Mouse (Mus musculus): ENCODE measurements around the gene Mef2b. TPM values are rescaled to one million over a fixed set of nuclear protein-coding genes. Genes with fewer than 3 reads are reported as not detected.

Gene Mef2b
- polyA plus RNA-seq, 1 experiment = 0.16 TPM

DNA sequence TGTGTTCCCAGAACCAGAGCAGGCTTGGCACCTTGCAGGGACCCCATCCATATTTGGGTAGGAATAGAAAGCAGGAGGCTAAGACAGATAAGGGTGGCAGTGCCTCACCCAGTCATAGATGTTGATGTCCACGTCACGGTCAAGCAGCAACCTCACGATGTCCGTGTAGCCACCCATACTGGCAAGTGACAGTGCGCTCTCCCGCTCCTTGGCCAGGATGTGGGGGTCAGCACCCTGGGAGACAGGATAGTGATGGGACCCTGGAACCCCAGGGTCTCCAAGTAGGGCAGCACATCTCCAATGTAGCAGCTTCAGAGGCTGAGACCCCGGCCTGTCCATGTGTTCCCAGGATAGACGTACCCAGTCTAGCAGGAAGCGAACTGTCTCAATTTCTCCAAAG is 4.6 kb upstream of the Mef2b start:
- Histone ChIP-seq H3K4me1 (ENCODE audit: control insufficient read depth, insufficient read depth, low read length) (peaks cover 10% of the 10 kb centered on the region; the same call in 1 of the 2 replicates), H3K27me3 (replicated peaks; ENCODE audit: control insufficient read depth, insufficient read depth, low read length) (no peaks in the 10 kb centered on the region), H3K27ac (ENCODE audit: insufficient read depth, low read depth, low read length) (no peak overlapping the region), H3K36me3 (ENCODE audit: control insufficient read depth, insufficient read depth, low read length) (no peaks in the 10 kb centered on the region), H3K4me3 (ENCODE audit: insufficient read depth, low read depth, low read length) (no peak overlapping the region)
- no peak for TF ChIP-seq POLR2A (IDR thresholded peaks at IDR 0.05; ENCODE audit: low read depth, low read length)
- no peak for TF ChIP-seq CTCF (conservative IDR thresholded peaks at IDR 0.05; ENCODE audit: insufficient read depth, insufficient read length, low read depth, low read length)
- 87% methylated on average over 9 of the region's 9 CpGs for WGBS
- no peak for DNase-seq

DNA sequence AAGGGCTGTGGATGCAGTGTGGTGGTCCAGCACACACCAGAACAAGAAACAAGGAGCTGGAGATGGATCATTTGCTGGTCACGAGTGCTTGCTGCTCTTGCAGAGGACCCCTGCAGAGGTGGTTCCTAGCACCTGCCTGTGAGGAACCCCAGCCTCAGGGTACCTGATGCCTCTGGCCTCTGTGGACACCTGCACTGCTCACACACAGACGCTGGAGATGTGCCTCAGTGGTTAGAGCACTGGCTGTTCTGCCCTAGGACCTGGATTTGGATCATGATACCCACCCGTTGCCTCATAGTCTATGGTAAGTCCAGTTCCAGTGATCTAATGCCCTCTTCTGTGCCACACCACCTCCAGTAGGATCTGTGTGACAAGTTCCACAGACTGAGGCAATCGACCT is 2.9 kb upstream of the Mef2b start:
- no peak overlapping the region for H3K4me3 ChIP-seq (ENCODE audit: insufficient read depth, low read depth, low read length)
- no peak for DNase-seq
- H3K4me1 ChIP-seq (ENCODE audit: control insufficient read depth, insufficient read depth, low read length) = peaks cover 18% of the 10 kb centered on the region
- TF ChIP-seq CTCF (conservative IDR thresholded peaks at IDR 0.05; ENCODE audit: insufficient read depth, insufficient read length, low read depth, low read length) (no peak), POLR2A (IDR thresholded peaks at IDR 0.05; ENCODE audit: low read depth, low read length) (no peak)
- H3K27ac ChIP-seq (ENCODE audit: insufficient read depth, low read depth, low read length) = no peak overlapping the region
- 87% methylated on average over 4 of the region's 4 CpGs for WGBS
- no peaks in the 10 kb centered on the region for H3K36me3 ChIP-seq (ENCODE audit: control insufficient read depth, insufficient read depth, low read length)
- no peaks in the 10 kb centered on the region for H3K27me3 ChIP-seq (replicated peaks; ENCODE audit: control insufficient read depth, insufficient read depth, low read length)

DNA sequence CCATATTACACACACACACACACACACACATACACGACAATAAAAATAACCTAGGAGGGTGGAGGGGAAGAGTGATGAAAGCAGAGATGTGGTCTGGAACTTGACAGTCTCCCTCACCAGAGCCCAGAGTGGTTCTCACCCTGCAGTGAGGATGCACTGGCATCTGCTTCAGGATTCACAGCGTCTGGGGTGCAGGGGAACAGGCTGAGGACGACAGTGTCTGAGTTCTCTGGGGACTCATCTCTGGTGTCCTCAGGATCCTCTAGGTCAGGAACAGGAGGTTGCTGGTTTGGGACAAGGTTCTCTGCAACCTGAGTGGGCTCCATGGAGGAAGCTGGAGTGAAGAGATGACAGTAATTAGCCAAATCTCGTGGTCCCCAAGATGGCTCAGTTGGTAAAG is 1.6 kb upstream of the Mef2b start:
- Histone ChIP-seq H3K4me3 (ENCODE audit: insufficient read depth, low read depth, low read length) (no peak overlapping the region), H3K27me3 (replicated peaks; ENCODE audit: control insufficient read depth, insufficient read depth, low read length) (no peaks in the 10 kb centered on the region), H3K27ac (ENCODE audit: insufficient read depth, low read depth, low read length) (no peak overlapping the region), H3K36me3 (ENCODE audit: control insufficient read depth, insufficient read depth, low read length) (no peaks in the 10 kb centered on the region), H3K4me1 (ENCODE audit: control insufficient read depth, insufficient read depth, low read length) (peaks cover 15% of the 10 kb centered on the region)
- TF ChIP-seq CTCF (conservative IDR thresholded peaks at IDR 0.05; ENCODE audit: insufficient read depth, insufficient read length, low read depth, low read length) = no peak
- WGBS = 77% methylated on average over 4 of the region's 4 CpGs
- no peak for DNase-seq

DNA sequence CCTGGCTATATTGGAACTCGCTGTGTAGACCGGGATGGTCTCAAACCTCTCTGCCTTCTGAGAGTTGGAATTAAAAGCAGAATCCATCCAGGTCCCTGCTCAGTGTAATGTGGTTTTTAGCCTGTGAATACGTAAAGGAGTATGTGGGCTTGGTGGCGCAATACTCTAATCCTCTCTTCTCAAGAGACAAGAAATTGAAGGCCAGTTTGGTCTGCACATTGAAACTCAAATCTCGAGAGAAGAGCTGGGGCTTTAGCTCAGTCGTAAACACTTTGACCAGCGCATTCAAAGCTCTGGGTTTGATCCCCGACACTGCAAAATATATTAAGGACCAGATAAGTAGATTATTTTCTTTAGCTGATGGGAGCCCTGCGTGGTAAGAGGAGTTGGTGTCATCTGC is 470 bp downstream of the Mef2b start:
- Histone ChIP-seq H3K4me1 (ENCODE audit: control insufficient read depth, insufficient read depth, low read length) (peaks cover 15% of the 10 kb centered on the region), H3K36me3 (ENCODE audit: control insufficient read depth, insufficient read depth, low read length) (no peaks in the 10 kb centered on the region), H3K4me3 (ENCODE audit: insufficient read depth, low read depth, low read length) (peak overlapping the region; percentile 64), H3K27me3 (replicated peaks; ENCODE audit: control insufficient read depth, insufficient read depth, low read length) (no peaks in the 10 kb centered on the region), H3K27ac (ENCODE audit: insufficient read depth, low read depth, low read length) (peak overlapping the region; percentile 86)
- WGBS = 4% methylated on average over 9 of the region's 9 CpGs
- TF ChIP-seq CTCF (conservative IDR thresholded peaks at IDR 0.05; ENCODE audit: insufficient read depth, insufficient read length, low read depth, low read length) (no peak), POLR2A (IDR thresholded peaks at IDR 0.05; ENCODE audit: low read depth, low read length) (no peak)
- DNase-seq = no peak

DNA sequence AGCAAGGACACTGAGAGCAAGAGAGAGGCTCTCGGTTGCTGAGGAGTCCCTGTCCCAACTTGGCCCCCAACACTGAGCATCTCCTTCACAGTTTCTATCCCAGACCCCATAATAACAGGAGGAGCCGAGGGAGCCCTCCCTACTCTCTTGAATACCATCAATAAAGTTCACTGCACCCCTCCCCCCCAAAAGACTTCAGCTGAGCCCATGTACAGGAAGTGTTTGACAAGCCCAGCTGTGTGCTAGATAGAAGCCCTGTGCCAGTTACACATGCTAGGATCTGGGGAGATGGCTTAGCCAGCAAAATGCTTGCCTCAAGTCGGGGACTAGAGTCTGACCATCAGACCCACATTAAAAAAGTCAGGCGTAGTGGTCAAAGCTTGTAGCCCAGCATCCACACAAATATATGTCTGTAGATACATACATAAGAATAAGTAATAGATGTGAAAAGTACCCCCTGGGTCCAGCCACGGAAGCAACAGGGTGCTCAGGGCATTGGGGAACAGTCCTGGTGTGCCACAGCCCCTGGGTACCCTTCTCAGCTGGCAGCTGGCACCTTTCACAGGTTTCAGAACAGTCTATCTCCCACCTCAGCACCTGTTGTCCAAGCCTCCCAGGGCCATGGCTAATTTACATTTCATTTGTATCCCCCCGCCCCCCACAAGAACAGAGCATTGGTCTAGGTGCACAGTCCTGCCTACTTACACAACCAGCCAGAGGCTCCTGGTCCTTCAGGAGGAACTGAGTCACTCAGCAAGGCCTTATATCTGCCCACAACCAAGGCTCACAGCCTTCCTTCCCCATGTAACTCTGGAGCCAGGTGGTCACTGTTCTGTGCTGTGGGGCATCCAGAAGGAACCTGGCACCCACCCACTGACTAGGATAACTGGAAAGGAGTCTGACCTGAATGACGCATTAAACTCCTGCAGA is 8.4 kb downstream of the Mef2b start:
- Histone ChIP-seq H3K27me3 (replicated peaks; ENCODE audit: control insufficient read depth, insufficient read depth, low read length) (no peaks in the 10 kb centered on the region), H3K4me1 (ENCODE audit: control insufficient read depth, insufficient read depth, low read length) (0 out of 2 replicates have a peak, but pooled peaks cover 2% of the 10 kb centered on the region), H3K27ac (ENCODE audit: insufficient read depth, low read depth, low read length) (no peak overlapping the region), H3K36me3 (ENCODE audit: control insufficient read depth, insufficient read depth, low read length) (peaks cover 2% of the 10 kb centered on the region; the same call in 1 of the 2 replicates), H3K4me3 (ENCODE audit: insufficient read depth, low read depth, low read length) (no peak overlapping the region)
- WGBS = 87% methylated on average over 7 of the region's 7 CpGs
- TF ChIP-seq CTCF (conservative IDR thresholded peaks at IDR 0.05; ENCODE audit: insufficient read depth, insufficient read length, low read depth, low read length) (no peak), POLR2A (IDR thresholded peaks at IDR 0.05; ENCODE audit: low read depth, low read length) (no peak)
- no peak for DNase-seq

DNA sequence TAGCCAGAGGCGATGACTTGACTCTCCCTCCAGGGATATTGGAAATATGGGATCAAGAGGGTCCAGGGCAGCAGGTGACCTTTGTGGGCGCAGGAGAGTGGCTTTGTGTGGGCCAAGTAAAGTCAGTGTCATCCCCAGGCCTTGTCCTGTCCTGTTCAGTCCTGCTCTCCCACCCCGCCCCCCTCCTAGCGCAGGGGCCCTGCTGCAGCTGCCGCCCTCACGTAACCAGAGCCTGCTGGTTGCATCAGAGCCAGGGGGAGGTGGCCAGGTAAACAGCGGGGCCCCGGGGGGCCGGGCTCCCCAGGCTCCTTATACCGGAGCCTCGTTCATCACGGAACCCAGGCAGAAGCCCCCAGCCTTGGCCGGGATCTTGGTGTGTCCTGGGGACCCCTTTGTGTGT is 10.6 kb downstream of the Mef2b start:
- H3K36me3 ChIP-seq (ENCODE audit: control insufficient read depth, insufficient read depth, low read length) = peaks cover 2% of the 10 kb centered on the region; the same call in 1 of the 2 replicates
- H3K27me3 ChIP-seq (replicated peaks; ENCODE audit: control insufficient read depth, insufficient read depth, low read length) = no peaks in the 10 kb centered on the region
- no peak overlapping the region for H3K4me3 ChIP-seq (ENCODE audit: insufficient read depth, low read depth, low read length)
- no peak for DNase-seq
- no peak overlapping the region for H3K27ac ChIP-seq (ENCODE audit: insufficient read depth, low read depth, low read length)
- H3K4me1 ChIP-seq (ENCODE audit: control insufficient read depth, insufficient read depth, low read length) = 0 out of 2 replicates have a peak, but pooled peaks cover 2% of the 10 kb centered on the region
- TF ChIP-seq CTCF (conservative IDR thresholded peaks at IDR 0.05; ENCODE audit: insufficient read depth, insufficient read length, low read depth, low read length) = no peak
- TF ChIP-seq POLR2A (IDR thresholded peaks at IDR 0.05; ENCODE audit: low read depth, low read length) = no peak
- 16% methylated on average over 13 of the region's 13 CpGs for WGBS

DNA sequence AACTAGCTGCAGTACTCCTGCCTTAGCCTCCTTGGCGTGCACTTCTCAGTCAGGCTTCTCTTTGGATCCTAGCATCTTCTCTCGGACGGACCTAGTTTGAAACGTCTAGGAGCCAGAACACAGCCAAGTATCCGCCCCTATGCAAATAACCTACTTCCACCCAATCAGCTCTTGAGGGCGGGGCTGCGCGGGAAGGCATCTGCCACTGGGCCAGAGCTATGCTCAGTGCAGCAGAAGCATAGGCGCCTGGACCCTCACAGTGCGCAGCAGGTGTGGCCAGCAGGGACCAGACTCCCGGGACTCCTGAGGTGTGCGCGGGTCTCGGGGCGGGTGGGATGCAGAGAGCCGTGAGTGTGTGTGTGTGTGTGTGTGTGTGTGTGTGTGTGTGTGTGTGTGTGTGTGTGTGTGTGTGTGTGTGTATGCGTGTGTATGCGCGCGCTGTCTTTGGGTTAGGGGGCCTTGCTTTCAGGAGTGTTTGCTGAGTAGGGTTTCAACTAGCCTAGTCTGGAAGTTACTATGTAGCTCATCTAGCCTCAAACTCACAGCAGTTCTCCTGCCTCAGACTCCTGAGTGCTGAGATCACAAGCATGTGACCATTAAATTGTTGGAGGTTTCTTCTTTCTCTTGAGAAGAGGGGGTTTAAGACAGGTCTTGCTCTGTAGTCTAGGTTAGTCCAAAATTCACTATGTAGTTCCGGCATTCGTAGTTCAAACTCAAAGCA is 13.2 kb downstream of the Mef2b start:
- peak; percentile 80 for DNase-seq
- WGBS = 13% methylated on average over 22 of the region's 22 CpGs

More for the DNA sequence above, 13.2 kb downstream of the Mef2b start:
- no peak for TF ChIP-seq CTCF (conservative IDR thresholded peaks at IDR 0.05; ENCODE audit: insufficient read depth, insufficient read length, low read depth, low read length)
- H3K4me3 ChIP-seq (ENCODE audit: insufficient read depth, low read depth, low read length) = no peak overlapping the region
- H3K27ac ChIP-seq (ENCODE audit: insufficient read depth, low read depth, low read length) = no peak overlapping the region
- 0 out of 2 replicates have a peak, but pooled peaks cover 2% of the 10 kb centered on the region for H3K4me1 ChIP-seq (ENCODE audit: control insufficient read depth, insufficient read depth, low read length)
- H3K27me3 ChIP-seq (replicated peaks; ENCODE audit: control insufficient read depth, insufficient read depth, low read length) = no peaks in the 10 kb centered on the region
- H3K36me3 ChIP-seq (ENCODE audit: control insufficient read depth, insufficient read depth, low read length) = no peaks in the 10 kb centered on the region
